Mouse (Mus musculus) cerebellum, adult 11-12 months (tissue): ENCODE data around the gene Obox5.
"Not testable (repeated sequence)": the region's sequence is repeated elsewhere in the genome, so short reads cannot be mapped to it uniquely, and the experiment has no call there.

ENCODE experiments used
- DNase-seq: peaks from one replicate; pipeline ENCODE4 v3.0.0; 2022

The Obox5 gene

DNA sequence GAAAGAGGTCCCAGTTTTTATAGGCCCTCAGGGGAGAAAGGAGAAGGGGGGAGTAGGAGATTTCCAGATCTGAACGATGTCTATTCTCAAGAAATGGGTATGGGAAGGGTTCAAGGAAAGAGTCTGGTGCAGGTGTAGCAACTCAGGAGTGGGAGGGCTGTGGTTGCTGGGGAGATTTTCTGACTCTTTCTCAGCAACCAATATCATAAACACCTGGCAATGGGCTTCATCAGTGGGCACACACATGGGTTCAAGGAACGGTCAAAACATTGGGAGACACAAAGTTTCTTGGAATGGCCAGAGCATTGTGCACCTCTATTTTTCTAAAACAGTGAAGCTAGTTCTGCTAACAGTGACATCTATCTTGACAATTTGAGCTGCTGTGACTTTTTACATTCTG is at the start of gene Obox5:
Gene Obox5 (plus strand): TSS at position 301 of the 400 bp plus-strand sequence.
- not testable (repeated sequence) for DNase-seq

DNA sequence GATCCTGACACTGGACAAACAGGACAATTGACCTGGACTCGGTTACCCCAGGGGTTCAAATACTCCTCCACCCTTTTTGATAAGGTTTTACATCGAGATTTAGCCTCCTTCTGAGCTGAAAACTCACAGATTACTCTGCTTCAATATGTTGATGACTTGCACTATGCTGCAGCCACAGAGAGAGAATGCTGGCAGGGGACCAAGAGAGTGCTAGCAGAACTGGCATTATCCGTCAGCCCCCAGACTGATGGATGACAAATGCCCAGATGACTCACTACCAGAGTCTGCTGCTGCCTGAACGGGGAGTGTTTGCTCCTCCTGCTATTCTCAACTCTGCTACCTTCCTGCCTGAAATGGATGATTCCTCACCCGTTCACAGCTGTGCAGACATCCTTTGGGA is 635 bp upstream of the Obox5 start:
- not testable (repeated sequence) for DNase-seq
